Mouse (Mus musculus): ENCODE data around the gene P4ha2. TPM values are rescaled to one million over a fixed set of nuclear protein-coding genes. Genes with fewer than 3 reads are reported as not detected.

Gene P4ha2
- polyA plus RNA-seq, 1 experiment from 2014 or later: 8.0 TPM

- Histone ChIP-seq H3K4me3 (ENCODE audit: low read depth, low read length) (no peak overlapping the region), H3K36me3 (ENCODE audit: control insufficient read depth, insufficient read depth) (no peaks in the 10 kb centered on the region), H3K4me2 (ENCODE audit: low read depth, low read length) (no peak overlapping the region), H3K27ac (ENCODE audit: low read length) (peak overlapping the region; percentile 49; the same call in 1 of the 2 replicates), H3K9ac (ENCODE audit: low read depth, low read length) (no peak overlapping the region), H3K9me3 (replicated peaks; ENCODE audit: control insufficient read depth, low read length) (no peaks in the 10 kb centered on the region), H3K27me3 (ENCODE audit: control insufficient read depth, insufficient read depth, low read depth, low read length) (no peaks in the 10 kb centered on the region), H3K4me1 (ENCODE audit: control insufficient read depth, low read depth, low read length) (no peaks in the 10 kb centered on the region)
- 0 out of 2 replicates have a peak, but pooled peaks have one; percentile 24 for ATAC-seq (ENCODE audit: low read depth)
- WGBS (ENCODE audit: insufficient replicate concordance): 13% methylated on average over 6 of the region's 6 CpGs
Measured at GRCm38 (mm10) chr11:54155864-54156263, 56.0 kb downstream of the P4ha2 start.

DNA sequence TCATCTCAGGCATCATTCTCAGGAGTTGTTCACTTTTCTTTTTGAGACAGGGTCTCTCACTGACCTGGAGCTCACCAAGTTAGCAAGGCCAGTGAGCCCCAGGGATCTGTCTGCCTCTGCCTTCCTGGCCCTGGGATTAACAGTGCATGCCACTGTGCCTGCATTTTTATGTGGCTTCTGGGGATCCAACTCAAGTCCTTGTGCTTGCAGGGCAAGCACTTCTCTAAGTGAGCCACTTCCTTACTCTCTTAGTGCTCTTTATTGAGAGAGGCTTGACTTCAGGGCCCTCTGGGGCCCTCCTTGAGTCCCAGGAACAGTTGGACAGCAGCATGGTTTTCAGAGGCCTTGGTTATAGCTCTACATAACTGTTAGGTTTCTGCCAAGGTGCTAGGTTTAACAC is 56.6 kb downstream of the P4ha2 start:
- Histone ChIP-seq H3K27me3 (ENCODE audit: control insufficient read depth, insufficient read depth, low read depth, low read length) (no peaks in the 10 kb centered on the region), H3K4me3 (ENCODE audit: low read depth, low read length) (no peak overlapping the region), H3K36me3 (ENCODE audit: control insufficient read depth, insufficient read depth) (no peaks in the 10 kb centered on the region), H3K4me2 (ENCODE audit: low read depth, low read length) (no peak overlapping the region), H3K9ac (ENCODE audit: low read depth, low read length) (no peak overlapping the region), H3K27ac (ENCODE audit: low read length) (no peak overlapping the region), H3K4me1 (ENCODE audit: control insufficient read depth, low read depth, low read length) (no peaks in the 10 kb centered on the region), H3K9me3 (replicated peaks; ENCODE audit: control insufficient read depth, low read length) (no peaks in the 10 kb centered on the region)
- ATAC-seq (ENCODE audit: low read depth): no peak

GRCm38 (mm10) chr11:54157586-54157985 is 57.7 kb downstream of the P4ha2 start:
- Histone ChIP-seq H3K27me3 (ENCODE audit: control insufficient read depth, insufficient read depth, low read depth, low read length) (no peaks in the 10 kb centered on the region), H3K9ac (ENCODE audit: low read depth, low read length) (no peak overlapping the region), H3K27ac (ENCODE audit: low read length) (no peak overlapping the region), H3K4me1 (ENCODE audit: control insufficient read depth, low read depth, low read length) (no peaks in the 10 kb centered on the region), H3K9me3 (replicated peaks; ENCODE audit: control insufficient read depth, low read length) (no peaks in the 10 kb centered on the region), H3K4me3 (ENCODE audit: low read depth, low read length) (no peak overlapping the region), H3K36me3 (ENCODE audit: control insufficient read depth, insufficient read depth) (no peaks in the 10 kb centered on the region), H3K4me2 (ENCODE audit: low read depth, low read length) (no peak overlapping the region)
- ATAC-seq (ENCODE audit: low read depth): no peak
- 59% methylated on average over 8 of the region's 8 CpGs for WGBS (ENCODE audit: insufficient replicate concordance)

GRCm38 (mm10) chr11:54160435-54160834 is 60.5 kb downstream of the P4ha2 start:
- no peaks in the 10 kb centered on the region for H3K27me3 ChIP-seq (ENCODE audit: control insufficient read depth, insufficient read depth, low read depth, low read length)
- no peak for ATAC-seq (ENCODE audit: low read depth)
- no peak overlapping the region for H3K4me3 ChIP-seq (ENCODE audit: low read depth, low read length)
- no peak overlapping the region for H3K27ac ChIP-seq (ENCODE audit: low read length)
- no peak overlapping the region for H3K4me2 ChIP-seq (ENCODE audit: low read depth, low read length)
- H3K36me3 ChIP-seq (ENCODE audit: control insufficient read depth, insufficient read depth): no peaks in the 10 kb centered on the region
- no peak overlapping the region for H3K9ac ChIP-seq (ENCODE audit: low read depth, low read length)
- H3K4me1 ChIP-seq (ENCODE audit: control insufficient read depth, low read depth, low read length): no peaks in the 10 kb centered on the region
- 53% methylated on average over 5 of the region's 5 CpGs for WGBS (ENCODE audit: insufficient replicate concordance)
- no peaks in the 10 kb centered on the region for H3K9me3 ChIP-seq (replicated peaks; ENCODE audit: control insufficient read depth, low read length)

DNA sequence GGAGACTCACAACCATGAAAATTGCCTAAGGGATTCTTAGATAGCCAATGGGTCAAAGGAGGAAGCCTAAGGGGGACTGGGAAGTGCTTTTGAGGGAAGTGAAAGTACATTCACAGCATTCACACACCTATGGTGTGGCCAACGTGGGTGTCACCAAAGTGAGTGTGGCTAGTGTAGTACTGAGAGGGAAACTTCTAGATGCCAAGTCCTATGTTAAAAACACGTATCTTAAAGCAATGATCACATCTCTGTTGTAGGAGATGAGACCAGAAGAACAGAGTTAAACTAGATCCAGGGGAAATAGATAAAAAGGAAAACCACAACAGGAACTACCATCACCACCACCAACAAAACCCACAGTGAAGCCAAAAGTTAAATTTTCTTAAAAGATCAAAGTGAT is 61.0 kb downstream of the P4ha2 start:
- Histone ChIP-seq H3K36me3 (ENCODE audit: control insufficient read depth, insufficient read depth) (no peaks in the 10 kb centered on the region), H3K27ac (ENCODE audit: low read length) (no peak overlapping the region), H3K4me2 (ENCODE audit: low read depth, low read length) (no peak overlapping the region), H3K4me1 (ENCODE audit: control insufficient read depth, low read depth, low read length) (no peaks in the 10 kb centered on the region), H3K9me3 (replicated peaks; ENCODE audit: control insufficient read depth, low read length) (no peaks in the 10 kb centered on the region), H3K4me3 (ENCODE audit: low read depth, low read length) (no peak overlapping the region), H3K9ac (ENCODE audit: low read depth, low read length) (no peak overlapping the region), H3K27me3 (ENCODE audit: control insufficient read depth, insufficient read depth, low read depth, low read length) (no peaks in the 10 kb centered on the region)
- ATAC-seq (ENCODE audit: low read depth): no peak
- WGBS (ENCODE audit: insufficient replicate concordance): 17% methylated on average over 2 of the region's 2 CpGs

DNA sequence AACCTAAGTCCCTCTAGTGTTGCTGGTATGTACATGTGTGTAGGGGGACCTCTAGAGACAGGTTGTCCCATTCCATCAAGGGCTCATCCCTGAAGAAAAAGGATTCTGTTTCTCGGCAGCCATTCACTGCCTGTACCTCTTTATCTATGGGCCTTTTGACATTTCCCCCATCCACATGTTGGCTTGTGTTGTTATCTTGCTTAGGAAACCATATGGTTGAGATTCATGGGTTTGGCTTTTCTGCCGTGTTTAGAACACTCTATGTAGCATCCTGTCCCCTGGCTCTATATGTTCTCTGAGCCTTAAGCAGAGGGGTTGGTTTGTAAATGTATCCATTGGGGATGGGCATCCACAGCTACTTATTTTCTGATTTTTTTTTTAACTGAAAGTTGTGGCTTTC is 61.6 kb downstream of the P4ha2 start:
- no peak for ATAC-seq (ENCODE audit: low read depth)
- no peak overlapping the region for H3K9ac ChIP-seq (ENCODE audit: low read depth, low read length)
- no peak overlapping the region for H3K4me3 ChIP-seq (ENCODE audit: low read depth, low read length)
- no peak overlapping the region for H3K4me2 ChIP-seq (ENCODE audit: low read depth, low read length)
- H3K36me3 ChIP-seq (ENCODE audit: control insufficient read depth, insufficient read depth): no peaks in the 10 kb centered on the region
- no peaks in the 10 kb centered on the region for H3K27me3 ChIP-seq (ENCODE audit: control insufficient read depth, insufficient read depth, low read depth, low read length)
- 17% methylated on average over 2 of the region's 2 CpGs for WGBS (ENCODE audit: insufficient replicate concordance)
- no peaks in the 10 kb centered on the region for H3K9me3 ChIP-seq (replicated peaks; ENCODE audit: control insufficient read depth, low read length)
- H3K27ac ChIP-seq (ENCODE audit: low read length): no peak overlapping the region
- H3K4me1 ChIP-seq (ENCODE audit: control insufficient read depth, low read depth, low read length): no peaks in the 10 kb centered on the region

DNA sequence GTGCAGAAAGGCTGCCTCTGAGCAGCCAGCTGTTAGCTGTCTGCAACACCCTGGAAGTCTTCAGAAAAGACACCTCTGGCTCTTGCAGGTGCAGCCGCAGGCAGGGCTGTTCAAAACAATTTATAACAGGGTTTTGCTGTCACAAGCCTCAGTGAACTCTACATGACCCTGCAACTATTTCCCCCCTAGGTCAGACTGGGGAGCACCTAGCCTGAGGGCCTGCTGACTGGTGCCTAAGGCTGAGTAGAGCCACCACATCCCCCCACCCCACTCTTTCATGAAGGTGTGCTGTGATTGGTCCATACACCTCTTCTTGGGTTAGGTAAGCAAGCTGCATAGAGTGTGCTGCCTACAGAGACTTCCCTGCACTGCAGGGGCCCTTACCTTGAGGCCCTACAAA is 63.1 kb downstream of the P4ha2 start:
- H3K27ac ChIP-seq (ENCODE audit: low read length): no peak overlapping the region
- no peak overlapping the region for H3K4me3 ChIP-seq (ENCODE audit: low read depth, low read length)
- no peaks in the 10 kb centered on the region for H3K27me3 ChIP-seq (ENCODE audit: control insufficient read depth, insufficient read depth, low read depth, low read length)
- no peaks in the 10 kb centered on the region for H3K9me3 ChIP-seq (replicated peaks; ENCODE audit: control insufficient read depth, low read length)
- no peak overlapping the region for H3K4me2 ChIP-seq (ENCODE audit: low read depth, low read length)
- no peaks in the 10 kb centered on the region for H3K4me1 ChIP-seq (ENCODE audit: control insufficient read depth, low read depth, low read length)
- H3K9ac ChIP-seq (ENCODE audit: low read depth, low read length): no peak overlapping the region
- ATAC-seq (ENCODE audit: low read depth): no peak
- no peaks in the 10 kb centered on the region for H3K36me3 ChIP-seq (ENCODE audit: control insufficient read depth, insufficient read depth)
- WGBS (ENCODE audit: insufficient replicate concordance): 32% methylated on average over 1 of the region's 1 CpGs

- no peaks in the 10 kb centered on the region for H3K9me3 ChIP-seq (replicated peaks; ENCODE audit: control insufficient read depth, low read length)
- H3K9ac ChIP-seq (ENCODE audit: low read depth, low read length): no peak overlapping the region
- no peaks in the 10 kb centered on the region for H3K27me3 ChIP-seq (ENCODE audit: control insufficient read depth, insufficient read depth, low read depth, low read length)
- no peaks in the 10 kb centered on the region for H3K4me1 ChIP-seq (ENCODE audit: control insufficient read depth, low read depth, low read length)
- H3K27ac ChIP-seq (ENCODE audit: low read length): no peak overlapping the region
- 28% methylated on average over 3 of the region's 3 CpGs for WGBS (ENCODE audit: insufficient replicate concordance)
- ATAC-seq (ENCODE audit: low read depth): no peak
- H3K36me3 ChIP-seq (ENCODE audit: control insufficient read depth, insufficient read depth): no peaks in the 10 kb centered on the region
- H3K4me3 ChIP-seq (ENCODE audit: low read depth, low read length): no peak overlapping the region
- H3K4me2 ChIP-seq (ENCODE audit: low read depth, low read length): no peak overlapping the region
Measured at GRCm38 (mm10) chr11:54169432-54170295, 69.8 kb downstream of the P4ha2 start.

DNA sequence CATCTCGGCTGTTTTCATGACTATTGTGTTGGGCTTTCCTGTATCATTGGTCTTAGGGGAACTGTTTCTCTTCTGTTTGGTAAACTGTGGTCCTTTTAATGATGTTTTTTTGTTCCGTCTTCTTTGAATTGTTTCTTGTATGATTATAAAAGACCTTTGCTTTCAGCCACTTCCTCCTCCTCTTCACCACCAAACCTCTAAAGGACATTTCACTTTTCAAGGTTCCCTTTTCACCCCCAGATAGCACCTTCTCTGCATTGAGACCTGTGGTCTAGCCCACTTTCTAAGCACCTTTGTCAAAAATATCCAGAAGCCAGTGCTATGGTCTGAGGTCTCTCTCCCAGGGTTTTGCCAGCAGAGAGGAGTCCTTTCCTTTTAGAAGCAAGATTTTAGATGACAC is 71.3 kb downstream of the P4ha2 start:
- WGBS (ENCODE audit: insufficient replicate concordance): 35% methylated on average over 2 of the region's 2 CpGs
- no peak overlapping the region for H3K9ac ChIP-seq (ENCODE audit: low read depth, low read length)
- no peaks in the 10 kb centered on the region for H3K4me1 ChIP-seq (ENCODE audit: control insufficient read depth, low read depth, low read length)
- no peaks in the 10 kb centered on the region for H3K36me3 ChIP-seq (ENCODE audit: control insufficient read depth, insufficient read depth)
- H3K4me2 ChIP-seq (ENCODE audit: low read depth, low read length): no peak overlapping the region
- H3K4me3 ChIP-seq (ENCODE audit: low read depth, low read length): no peak overlapping the region
- no peak overlapping the region for H3K27ac ChIP-seq (ENCODE audit: low read length)
- H3K27me3 ChIP-seq (ENCODE audit: control insufficient read depth, insufficient read depth, low read depth, low read length): no peaks in the 10 kb centered on the region
- no peaks in the 10 kb centered on the region for H3K9me3 ChIP-seq (replicated peaks; ENCODE audit: control insufficient read depth, low read length)
- no peak for ATAC-seq (ENCODE audit: low read depth)

Measured in liver, embryonic 16.5 days (tissue).